Mouse (Mus musculus) forebrain, embryonic 14.5 days (tissue): ENCODE measurements at regions not wholly inside any gene's neighbourhood (a gene's known extent, or its start where the extent isn't known, plus 50 kb on each side); places are given as distances from the start of the nearest gene placed in this dataset.

Source experiments
- ATAC-seq: fragments of 200-750 bp; cut with Nextera tagmentation; 2 replicates; pipeline ENCODE4 v1.8.0; 2017; ENCODE audit warnings: mild to moderate bottlenecking, moderate library complexity
- DNase-seq: peaks from one replicate; pipeline ENCODE4 v3.0.0-alpha.2; 2015; ENCODE audit warnings: low spot score
- H3K27ac ChIP-seq: fragments of 300-500 bp; sonication (generic); 2 replicates; pipeline ENCODE4 v1.5.1; 2014; ENCODE audit warnings: low read depth, mild to moderate bottlenecking, control low read depth, low read length, moderate library complexity
- H3K27me3 ChIP-seq: fragments of 300-500 bp; sonication (generic); replicated peaks from 2 replicates; pipeline ENCODE4 v1.6.1; 2014; ENCODE audit warnings: low read length, control low read depth, mixed read lengths; ENCODE audit not compliant: control insufficient read depth, insufficient read depth
- H3K36me3 ChIP-seq: fragments of 300-500 bp; sonication (generic); 2 replicates; pipeline ENCODE4 v1.6.1; 2014; ENCODE audit warnings: low read length, control low read depth; ENCODE audit not compliant: control insufficient read depth, insufficient read depth
- H3K4me1 ChIP-seq: fragments of 300-500 bp; sonication (generic); 2 replicates; pipeline ENCODE4 v1.6.1; 2014; ENCODE audit warnings: antibody characterized with exemption, low read length, control low read depth; ENCODE audit not compliant: control insufficient read depth, insufficient read depth
- H3K4me2 ChIP-seq: fragments of 300-500 bp; sonication (generic); 2 replicates; pipeline ENCODE4 v1.6.1; 2014; ENCODE audit warnings: mild to moderate bottlenecking, control low read depth, low read length
- H3K4me3 ChIP-seq: fragments of 300-500 bp; sonication (generic); 2 replicates; pipeline ENCODE4 v1.5.1; 2014; ENCODE audit warnings: low read depth, low read length, control low read depth
- H3K9ac ChIP-seq: fragments of 300-500 bp; sonication (generic); 2 replicates; pipeline ENCODE4 v1.6.1; 2014; ENCODE audit warnings: mild to moderate bottlenecking, low read length, control low read depth, moderate library complexity
- H3K9me3 ChIP-seq: fragments of 300-500 bp; sonication (generic); replicated peaks from 2 replicates; pipeline ENCODE4 v1.6.1; 2016; ENCODE audit warnings: low read length, control low read depth, mixed read lengths; ENCODE audit not compliant: control insufficient read depth
- WGBS: fragments of 180-500 bp; shearing (Covaris S2); extraction: QIAGEN DNeasy Blood & Tissue Kit; methylation state at CpG from one replicate; pipeline ENCODE4 v1.1.7; 2014; 5-methylcytosine and 5-hydroxymethylcytosine counted together

GRCm38 (mm10) chr3:27815201-27815695 is 80.9 kb downstream of the Tmem212 start:
- H3K4me3 ChIP-seq, result no peak overlapping the region
- WGBS, result 90% methylated on average over 6 of the region's 6 CpGs
- DNase-seq (no peak), ATAC-seq (no peak)
- H3K27ac ChIP-seq, result no peak overlapping the region
- H3K36me3 ChIP-seq, result no peaks in the 10 kb centered on the region
- H3K9me3 ChIP-seq, result no peaks in the 10 kb centered on the region
- no peaks in the 10 kb centered on the region for H3K4me1 ChIP-seq
- H3K4me2 ChIP-seq, result no peak overlapping the region
- no peak overlapping the region for H3K9ac ChIP-seq
- H3K27me3 ChIP-seq, result no peaks in the 10 kb centered on the region

DNA sequence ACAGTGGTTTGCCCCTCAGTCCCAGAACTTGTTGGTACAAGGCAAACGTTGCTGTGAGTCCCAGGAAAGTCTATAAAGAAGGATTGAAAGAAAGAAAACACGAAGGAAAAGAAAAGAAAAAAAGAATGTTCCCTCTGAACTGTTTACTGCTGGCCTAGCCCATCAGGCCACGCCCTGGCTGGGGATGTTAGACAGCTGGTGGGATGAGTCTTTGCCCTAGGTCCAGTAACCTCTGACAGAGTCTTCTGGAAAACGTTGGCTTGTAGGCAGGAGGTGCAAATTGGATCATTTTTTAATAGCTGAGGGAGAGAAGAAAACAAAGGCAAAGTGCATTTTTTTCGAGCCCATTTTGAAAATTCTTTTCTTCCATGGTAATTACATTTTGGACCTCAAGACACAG is 91.9 kb downstream of the Tmem212 start:
- ATAC-seq, result no peak
- H3K4me1 ChIP-seq, result no peaks in the 10 kb centered on the region

GRCm38 (mm10) chr3:27791633-27791951 is 80.5 kb upstream of the Fndc3b start:
- Histone ChIP-seq H3K36me3 (no peaks in the 10 kb centered on the region), H3K9ac (no peak overlapping the region), H3K9me3 (no peaks in the 10 kb centered on the region), H3K4me2 (no peak overlapping the region), H3K4me3 (no peak overlapping the region), H3K4me1 (no peaks in the 10 kb centered on the region), H3K27me3 (no peaks in the 10 kb centered on the region), H3K27ac (no peak overlapping the region)
- 68% methylated on average over 3 of the region's 3 CpGs for WGBS
- no peak for DNase-seq
- ATAC-seq, result no peak

More for the DNA sequence above, 91.9 kb downstream of the Tmem212 start:
- Histone ChIP-seq H3K9me3 (no peaks in the 10 kb centered on the region), H3K27ac (no peak overlapping the region), H3K9ac (no peak overlapping the region), H3K4me2 (no peak overlapping the region), H3K4me3 (no peak overlapping the region), H3K27me3 (no peaks in the 10 kb centered on the region), H3K36me3 (no peaks in the 10 kb centered on the region)
- no peak for DNase-seq
- 68% methylated on average over 5 of the region's 5 CpGs for WGBS

DNA sequence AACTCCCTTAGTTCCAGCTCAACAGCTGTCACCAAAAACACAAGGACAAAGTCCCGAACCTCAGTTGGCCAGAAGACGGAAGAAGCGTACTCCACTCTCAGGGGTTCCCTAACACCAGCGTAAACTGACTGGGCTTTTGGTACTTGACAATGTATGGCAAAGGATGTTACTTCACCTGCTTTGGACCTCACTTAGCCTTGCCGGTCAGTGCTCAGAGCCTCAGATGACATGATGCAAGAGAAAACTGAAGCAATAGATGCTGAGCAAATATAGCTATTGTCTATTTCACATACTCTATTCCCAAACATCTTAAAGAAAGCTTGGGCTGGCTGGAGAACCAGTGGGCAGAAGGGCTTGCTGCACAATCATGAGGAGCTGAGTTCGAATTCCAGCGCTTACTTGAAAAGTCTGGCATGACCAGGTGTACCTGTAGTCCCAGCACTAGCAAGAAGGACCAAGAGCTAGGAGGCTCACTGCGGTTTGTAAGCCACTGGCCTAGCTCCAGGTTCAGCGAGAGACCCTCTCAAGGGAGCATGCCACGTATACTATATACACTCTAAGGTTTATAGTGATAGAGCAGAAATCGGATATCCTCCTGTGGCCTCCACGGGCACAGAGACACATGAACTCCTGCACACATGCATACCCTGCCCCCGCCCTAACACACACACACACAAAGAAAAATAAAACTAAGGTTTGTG is 80.0 kb upstream of the Fndc3b start:
- no peaks in the 10 kb centered on the region for H3K4me1 ChIP-seq
- no peaks in the 10 kb centered on the region for H3K36me3 ChIP-seq
- DNase-seq (no peak), ATAC-seq (no peak)
- no peak overlapping the region for H3K4me3 ChIP-seq
- no peaks in the 10 kb centered on the region for H3K9me3 ChIP-seq
- H3K4me2 ChIP-seq, result no peak overlapping the region
- 93% methylated on average over 13 of the region's 13 CpGs for WGBS
- no peak overlapping the region for H3K27ac ChIP-seq
- no peaks in the 10 kb centered on the region for H3K27me3 ChIP-seq
- no peak overlapping the region for H3K9ac ChIP-seq

GRCm38 (mm10) chr3:27783926-27784325 is 72.8 kb upstream of the Fndc3b start:
- no peak for ATAC-seq

DNA sequence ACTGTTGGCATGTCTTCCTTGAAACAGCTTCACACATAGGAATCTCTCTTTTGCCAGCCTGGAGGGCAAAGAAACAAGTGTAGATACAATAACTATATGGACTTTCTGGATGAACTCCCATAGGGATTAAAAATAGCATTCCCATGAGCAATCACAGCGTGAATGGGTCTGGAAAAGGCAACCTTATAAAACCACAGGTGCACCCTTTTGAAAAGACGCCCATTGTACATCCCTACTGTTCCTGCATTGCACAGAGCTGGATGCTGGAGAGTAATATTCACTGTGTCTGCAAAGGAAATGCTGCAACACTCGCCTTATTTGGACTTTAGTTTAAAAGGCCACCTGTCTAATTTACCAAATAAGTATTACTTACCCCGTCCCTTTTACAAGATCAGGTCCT is 72.4 kb upstream of the Fndc3b start:
- no peaks in the 10 kb centered on the region for H3K27me3 ChIP-seq
- DNase-seq, result peak; percentile 37
- WGBS, result 17% methylated on average over 4 of the region's 4 CpGs

More at GRCm38 (mm10) chr3:27783926-27784325, 72.8 kb upstream of the Fndc3b start:
- peak; percentile 58 for DNase-seq
- Histone ChIP-seq H3K27me3 (no peaks in the 10 kb centered on the region), H3K4me1 (peaks cover 21% of the 10 kb centered on the region), H3K27ac (no peak overlapping the region), H3K36me3 (no peaks in the 10 kb centered on the region), H3K9me3 (no peaks in the 10 kb centered on the region), H3K9ac (no peak overlapping the region), H3K4me2 (no peak overlapping the region), H3K4me3 (no peak overlapping the region)
- 39% methylated on average over 2 of the region's 2 CpGs for WGBS

DNA sequence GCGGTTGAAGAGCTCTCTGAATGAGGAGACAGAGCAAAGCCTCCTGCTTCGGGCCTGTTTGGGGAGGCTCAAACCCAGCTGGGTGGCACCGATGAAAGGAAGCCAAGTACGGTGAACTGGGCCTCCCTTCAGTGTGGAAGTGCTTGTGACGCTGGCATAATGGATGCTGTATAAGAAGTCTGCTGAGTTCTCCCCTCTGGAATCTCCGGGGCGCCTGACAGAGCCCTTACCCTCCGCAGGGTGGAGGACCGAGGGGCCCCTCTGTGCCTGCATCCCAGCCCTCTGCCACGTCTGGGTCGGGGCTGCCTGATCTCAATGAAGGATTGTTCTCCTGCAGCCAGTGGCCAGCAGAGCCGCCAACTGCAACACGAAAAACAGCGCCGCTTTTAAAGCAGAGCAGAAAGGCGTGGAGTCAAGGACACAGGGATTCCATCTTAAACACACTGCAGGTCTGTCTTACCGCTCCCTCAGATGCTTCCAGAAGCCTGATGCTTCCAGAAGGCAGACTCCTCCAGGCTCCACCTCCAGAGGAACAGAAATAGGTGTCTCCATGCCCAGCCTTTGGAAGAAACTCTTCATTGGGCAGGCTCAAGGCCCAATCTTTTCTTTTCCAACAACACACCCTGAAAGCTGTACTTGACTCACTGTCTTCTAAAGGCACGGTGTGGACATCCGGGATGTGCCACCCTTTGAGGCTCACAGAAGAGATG is 71.1 kb upstream of the Fndc3b start:
- ATAC-seq (peak; percentile 74), DNase-seq (peak; percentile 43)
- Histone ChIP-seq H3K4me2 (peak overlapping the region; percentile 23; the same call in 1 of the 2 replicates), H3K9me3 (no peaks in the 10 kb centered on the region), H3K27me3 (no peaks in the 10 kb centered on the region), H3K9ac (0 out of 2 replicates have a peak overlapping the region, but pooled peaks have one; percentile 45), H3K4me1 (peaks cover 21% of the 10 kb centered on the region), H3K36me3 (no peaks in the 10 kb centered on the region), H3K27ac (peak overlapping the region; percentile 27; the same call in 1 of the 2 replicates), H3K4me3 (no peak overlapping the region)
- WGBS, result 17% methylated on average over 19 of the region's 19 CpGs

More for the DNA sequence above, 72.4 kb upstream of the Fndc3b start:
- no peak overlapping the region for H3K27ac ChIP-seq
- H3K9me3 ChIP-seq, result no peaks in the 10 kb centered on the region
- H3K9ac ChIP-seq, result no peak overlapping the region
- H3K4me2 ChIP-seq, result no peak overlapping the region
- H3K36me3 ChIP-seq, result no peaks in the 10 kb centered on the region
- peaks cover 21% of the 10 kb centered on the region for H3K4me1 ChIP-seq
- no peak overlapping the region for H3K4me3 ChIP-seq
- no peak; the same call in 1 of the 2 replicates for ATAC-seq

GRCm38 (mm10) chr3:27779892-27780291 is 68.8 kb upstream of the Fndc3b start:
- H3K4me2 ChIP-seq, result no peak overlapping the region
- H3K4me1 ChIP-seq, result peaks cover 21% of the 10 kb centered on the region
- WGBS, result 51% methylated on average over 7 of the region's 7 CpGs
- 0 out of 2 replicates have a peak, but pooled peaks have one; percentile 19 for ATAC-seq
- H3K9me3 ChIP-seq, result no peaks in the 10 kb centered on the region
- H3K27me3 ChIP-seq, result no peaks in the 10 kb centered on the region
- H3K27ac ChIP-seq, result no peak overlapping the region
- H3K4me3 ChIP-seq, result no peak overlapping the region
- H3K9ac ChIP-seq, result no peak overlapping the region
- DNase-seq, result peak; percentile 37
- H3K36me3 ChIP-seq, result no peaks in the 10 kb centered on the region

- Histone ChIP-seq H3K4me1 (peaks cover 15% of the 10 kb centered on the region), H3K9me3 (no peaks in the 10 kb centered on the region), H3K4me3 (no peak overlapping the region), H3K9ac (no peak overlapping the region), H3K27ac (no peak overlapping the region), H3K36me3 (no peaks in the 10 kb centered on the region), H3K4me2 (no peak overlapping the region), H3K27me3 (no peaks in the 10 kb centered on the region)
- 95% methylated on average over 6 of the region's 6 CpGs for WGBS
- ATAC-seq, result no peak
- DNase-seq, result no peak
Measured at GRCm38 (mm10) chr3:27777751-27778150, 66.6 kb upstream of the Fndc3b start.
